Mouse (Mus musculus) liver, embryonic 12.5 days (tissue): ENCODE data around the gene Mkrn3. TPM values are rescaled to one million over a fixed set of nuclear protein-coding genes. Genes with fewer than 3 reads are reported as not detected.

Experiments used
- ATAC-seq: fragments of 200-750 bp; cut with Nextera tagmentation; 2 replicates; pipeline ENCODE4 v1.8.0; 2017; ENCODE audit warnings: moderate number of reproducible peaks, mild to moderate bottlenecking, moderate library complexity
- H3K27ac ChIP-seq: fragments of 300-500 bp; sonication (generic); 2 replicates; pipeline ENCODE4 v1.5.1; 2016; ENCODE audit warnings: mild to moderate bottlenecking
- H3K27me3 ChIP-seq: fragments of 300-500 bp; sonication (generic); replicated peaks from 2 replicates; pipeline ENCODE4 v1.6.1; 2016; ENCODE audit warnings: mild to moderate bottlenecking, moderate library complexity
- H3K36me3 ChIP-seq: fragments of 300-500 bp; sonication (generic); 2 replicates; pipeline ENCODE4 v1.6.1; 2016; ENCODE audit warnings: mild to moderate bottlenecking, moderate library complexity
- H3K4me1 ChIP-seq: fragments of 300-500 bp; sonication (generic); 2 replicates; pipeline ENCODE4 v1.6.1; 2016
- H3K4me2 ChIP-seq: fragments of 300-500 bp; sonication (generic); 2 replicates; pipeline ENCODE4 v1.6.1; 2016; ENCODE audit warnings: mild to moderate bottlenecking, moderate library complexity
- H3K4me3 ChIP-seq: fragments of 300-500 bp; sonication (generic); 2 replicates; pipeline ENCODE4 v1.5.1; 2016; ENCODE audit warnings: mild to moderate bottlenecking, moderate library complexity
- H3K9ac ChIP-seq: fragments of 300-500 bp; sonication (generic); 2 replicates; pipeline ENCODE4 v1.6.1; 2016; ENCODE audit warnings: mild to moderate bottlenecking, moderate library complexity
- H3K9me3 ChIP-seq: fragments of 300-500 bp; sonication (generic); replicated peaks from 2 replicates; pipeline ENCODE4 v1.6.1; 2016; ENCODE audit warnings: mild to moderate bottlenecking, moderate library complexity
- WGBS: fragments of 180-500 bp; shearing (Covaris S2); methylation state at CpG from one replicate; pipeline ENCODE4 v1.1.7; 2016; ENCODE audit not compliant: insufficient replicate concordance; 5-methylcytosine and 5-hydroxymethylcytosine counted together
- polyA plus RNA-seq: library from polyadenylated mRNA; unstranded; fragments of >200 nt; fragmentation: Nextera tagmentation; extraction: Ambion mirVana; gene quantifications from 2 replicates; pipeline ENCODE4 v1.2.1, GENCODE M21; 2016

Mkrn3 gene
- polyA plus RNA-seq, result 1.1 and 1.4 TPM in 2 replicates

GRCm38 (mm10) chr7:62419493-62420360 lies at the start of gene Mkrn3:
Gene Mkrn3, minus strand, starts transcription at chr7:62420139.
- ATAC-seq, result peak; percentile 40; the same call in 1 of the 2 replicates
- 18% methylated on average over 47 of the region's 49 CpGs for WGBS
- H3K4me3 ChIP-seq, result peak within 1 kb of the TSS; percentile 58
- H3K4me1 ChIP-seq, result no peaks in the 10 kb centered on the region
- no peaks in the 10 kb centered on the region for H3K27me3 ChIP-seq
- H3K4me2 ChIP-seq, result peak within 1 kb of the TSS; percentile 69
- H3K9me3 ChIP-seq, result 0 out of 2 replicates have a peak, but pooled peaks cover 12% of the 10 kb centered on the region
- peak within 1 kb of the TSS; percentile 50 for H3K9ac ChIP-seq
- H3K27ac ChIP-seq, result no peak within 1 kb of the TSS
- no peaks in the 10 kb centered on the region for H3K36me3 ChIP-seq

GRCm38 (mm10) chr7:62463878-62464755 lies 44.2 kb upstream of the Mkrn3 start, which contains the start of gene Peg12:
Gene Peg12, minus strand, starts transcription at chr7:62464510.
- WGBS, result 9% methylated on average over 77 of the region's 82 CpGs
- H3K4me1 ChIP-seq, result no peaks in the 10 kb centered on the region
- H3K4me2 ChIP-seq, result peak within 1 kb of the TSS; percentile 68
- H3K36me3 ChIP-seq, result no peaks in the 10 kb centered on the region
- H3K9me3 ChIP-seq, result no peaks in the 10 kb centered on the region
- peaks cover 22% of the 10 kb centered on the region for H3K27me3 ChIP-seq
- H3K9ac ChIP-seq, result peak within 1 kb of the TSS; percentile 44
- H3K27ac ChIP-seq, result peak within 1 kb of the TSS; percentile 64
- peak within 1 kb of the TSS; percentile 53 for H3K4me3 ChIP-seq
- ATAC-seq, result peak; percentile 72

GRCm38 (mm10) chr7:62463007-62463877 lies 43.3 kb upstream of the Mkrn3 start:
- Histone ChIP-seq H3K4me2 (peak overlapping the region; percentile 68), H3K27me3 (peaks cover 22% of the 10 kb centered on the region), H3K4me1 (no peaks in the 10 kb centered on the region), H3K9ac (peak overlapping the region; percentile 44; the same call in 1 of the 2 replicates), H3K36me3 (no peaks in the 10 kb centered on the region), H3K27ac (peak overlapping the region; percentile 64), H3K4me3 (peak overlapping the region; percentile 53), H3K9me3 (no peaks in the 10 kb centered on the region)
- ATAC-seq, result no peak
- WGBS, result 26% methylated on average over 55 of the region's 55 CpGs

- no peaks in the 10 kb centered on the region for H3K9me3 ChIP-seq
- H3K9ac ChIP-seq, result no peak overlapping the region
- ATAC-seq, result no peak
- H3K4me2 ChIP-seq, result peak overlapping the region; percentile 41
- H3K27me3 ChIP-seq, result peaks cover 22% of the 10 kb centered on the region
- H3K36me3 ChIP-seq, result no peaks in the 10 kb centered on the region
- H3K4me1 ChIP-seq, result no peaks in the 10 kb centered on the region
- no peak overlapping the region for H3K27ac ChIP-seq
- WGBS, result 29% methylated on average over 13 of the region's 13 CpGs
- peak overlapping the region; percentile 19 for H3K4me3 ChIP-seq
Observed at GRCm38 (mm10) chr7:62462229-62463006, 42.5 kb upstream of the Mkrn3 start.

GRCm38 (mm10) chr7:62452353-62452752 lies 32.4 kb upstream of the Mkrn3 start:
- no peaks in the 10 kb centered on the region for H3K27me3 ChIP-seq
- no peak overlapping the region for H3K4me2 ChIP-seq
- H3K9me3 ChIP-seq, result no peaks in the 10 kb centered on the region
- H3K4me3 ChIP-seq, result no peak overlapping the region
- ATAC-seq, result no peak
- no peak overlapping the region for H3K27ac ChIP-seq
- no peak overlapping the region for H3K9ac ChIP-seq
- H3K36me3 ChIP-seq, result no peaks in the 10 kb centered on the region
- WGBS, result 21% methylated on average over 2 of the region's 2 CpGs
- no peaks in the 10 kb centered on the region for H3K4me1 ChIP-seq

GRCm38 (mm10) chr7:62445431-62446165 lies 25.7 kb upstream of the Mkrn3 start:
- no peak overlapping the region for H3K9ac ChIP-seq
- no peaks in the 10 kb centered on the region for H3K9me3 ChIP-seq
- no peak for ATAC-seq
- H3K4me1 ChIP-seq, result no peaks in the 10 kb centered on the region
- H3K27ac ChIP-seq, result no peak overlapping the region
- H3K4me2 ChIP-seq, result no peak overlapping the region
- no peaks in the 10 kb centered on the region for H3K36me3 ChIP-seq
- no peaks in the 10 kb centered on the region for H3K27me3 ChIP-seq
- H3K4me3 ChIP-seq, result no peak overlapping the region

GRCm38 (mm10) chr7:62436394-62436793 lies 16.5 kb upstream of the Mkrn3 start:
- WGBS, result 24% methylated on average over 2 of the region's 2 CpGs

GRCm38 (mm10) chr7:62433243-62433642 lies 13.3 kb upstream of the Mkrn3 start:
- Histone ChIP-seq H3K9me3 (no peaks in the 10 kb centered on the region), H3K27me3 (no peaks in the 10 kb centered on the region), H3K36me3 (no peaks in the 10 kb centered on the region), H3K4me2 (no peak overlapping the region), H3K4me3 (no peak overlapping the region), H3K4me1 (no peaks in the 10 kb centered on the region), H3K9ac (no peak overlapping the region), H3K27ac (no peak overlapping the region)
- 17% methylated on average over 3 of the region's 3 CpGs for WGBS
- no peak for ATAC-seq

More at GRCm38 (mm10) chr7:62436394-62436793, 16.5 kb upstream of the Mkrn3 start:
- no peak overlapping the region for H3K9ac ChIP-seq
- no peaks in the 10 kb centered on the region for H3K9me3 ChIP-seq
- H3K4me2 ChIP-seq, result no peak overlapping the region
- H3K4me3 ChIP-seq, result no peak overlapping the region
- no peak for ATAC-seq
- no peaks in the 10 kb centered on the region for H3K27me3 ChIP-seq
- H3K27ac ChIP-seq, result no peak overlapping the region
- H3K36me3 ChIP-seq, result no peaks in the 10 kb centered on the region
- no peaks in the 10 kb centered on the region for H3K4me1 ChIP-seq

GRCm38 (mm10) chr7:62428337-62428736 lies 8.4 kb upstream of the Mkrn3 start:
- H3K36me3 ChIP-seq, result no peaks in the 10 kb centered on the region
- H3K9me3 ChIP-seq, result no peaks in the 10 kb centered on the region
- no peak overlapping the region for H3K27ac ChIP-seq
- ATAC-seq, result no peak
- 21% methylated on average over 8 of the region's 8 CpGs for WGBS
- no peaks in the 10 kb centered on the region for H3K4me1 ChIP-seq
- no peak overlapping the region for H3K4me3 ChIP-seq
- no peak overlapping the region for H3K9ac ChIP-seq
- H3K27me3 ChIP-seq, result no peaks in the 10 kb centered on the region
- no peak overlapping the region for H3K4me2 ChIP-seq

GRCm38 (mm10) chr7:62423210-62423609 lies 3.3 kb upstream of the Mkrn3 start:
- Histone ChIP-seq H3K9me3 (0 out of 2 replicates have a peak, but pooled peaks cover 12% of the 10 kb centered on the region), H3K27me3 (no peaks in the 10 kb centered on the region), H3K4me2 (no peak overlapping the region), H3K4me3 (no peak overlapping the region), H3K4me1 (no peaks in the 10 kb centered on the region), H3K27ac (no peak overlapping the region), H3K36me3 (no peaks in the 10 kb centered on the region), H3K9ac (no peak overlapping the region)
- no peak for ATAC-seq
- WGBS, result 40% methylated on average over 4 of the region's 4 CpGs
